Mouse (Mus musculus) gastrocnemius, adult 8-10 months (tissue): ENCODE measurements around the gene Npc1l1. TPM values are rescaled to one million over a fixed set of nuclear protein-coding genes. Genes with fewer than 3 reads are reported as not detected.
"Not testable (repeated sequence)": the region's sequence is repeated elsewhere in the genome, so short reads cannot be mapped to it uniquely, and the experiment has no call there.

ENCODE experiments used
- DNase-seq, 2 experiments: peaks; one replicate each; pipeline ENCODE4 v3.0.0; 2022; ENCODE audit warnings: low spot score in 2 of 2
- total RNA-seq, 4 experiments: library from RNA; stranded (reverse); gene quantifications; 2 replicates each; pipeline ENCODE4 v1.2.4; 2022

Gene Npc1l1
- total RNA-seq = under 1 TPM in 3 of 4 experiments, not detected in 1; 0.07 to 0.32 (median 0.12) TPM

- DNase-seq = no peak
Observed at GRCm38 (mm10) chr11:6230012-6230411, at the start of gene Npc1l1. Gene Npc1l1, minus strand, starts transcription at chr11:6230143.

GRCm38 (mm10) chr11:6276466-6276865 is 46.5 kb upstream of the Npc1l1 start:
- no peak for DNase-seq

- no peak for DNase-seq
Observed at GRCm38 (mm10) chr11:6275094-6275484, 45.1 kb upstream of the Npc1l1 start.

- DNase-seq = peak; percentile 94 to 97
Observed at GRCm38 (mm10) chr11:6274387-6275093, 44.6 kb upstream of the Npc1l1 start, which contains the start of gene Tmed4. Gene Tmed4, minus strand, starts transcription at chr11:6274870.

GRCm38 (mm10) chr11:6273607-6274006 is 43.7 kb upstream of the Npc1l1 start:
- no peak for DNase-seq

- peak; percentile 89 to 92 for DNase-seq
Observed at GRCm38 (mm10) chr11:6267320-6268254, 37.6 kb upstream of the Npc1l1 start, which contains the start of gene Ddx56. Gene Ddx56, minus strand, starts transcription at chr11:6267772.

GRCm38 (mm10) chr11:6266621-6267020 is 36.7 kb upstream of the Npc1l1 start:
- DNase-seq = no peak

- peak in 1 of 2 experiments; percentile 39 for DNase-seq
Observed at GRCm38 (mm10) chr11:6261434-6262082, 31.6 kb upstream of the Npc1l1 start.

GRCm38 (mm10) chr11:6259413-6259812 is 29.5 kb upstream of the Npc1l1 start:
- no peak for DNase-seq

GRCm38 (mm10) chr11:6256490-6257072 is 26.6 kb upstream of the Npc1l1 start:
- DNase-seq = no peak

GRCm38 (mm10) chr11:6254602-6255001 is 24.7 kb upstream of the Npc1l1 start:
- DNase-seq = not testable (repeated sequence)

- no peak for DNase-seq
Observed at GRCm38 (mm10) chr11:6252824-6253223, 22.9 kb upstream of the Npc1l1 start.

GRCm38 (mm10) chr11:6252248-6252647 is 22.3 kb upstream of the Npc1l1 start:
- no peak for DNase-seq

- no peak for DNase-seq
Observed at GRCm38 (mm10) chr11:6244707-6245106, 14.8 kb upstream of the Npc1l1 start.

GRCm38 (mm10) chr11:6233025-6233424 is 3.1 kb upstream of the Npc1l1 start:
- no peak for DNase-seq

GRCm38 (mm10) chr11:6224541-6225229 is 5.3 kb downstream of the Npc1l1 start:
- no peak for DNase-seq

GRCm38 (mm10) chr11:6222187-6222586 is 7.8 kb downstream of the Npc1l1 start:
- no peak for DNase-seq

- DNase-seq = no peak
Observed at GRCm38 (mm10) chr11:6219967-6220366, 10.0 kb downstream of the Npc1l1 start.

- DNase-seq = no peak
Observed at GRCm38 (mm10) chr11:6218189-6218896, 11.6 kb downstream of the Npc1l1 start.

- DNase-seq = no peak
Observed at GRCm38 (mm10) chr11:6216834-6217233, 13.1 kb downstream of the Npc1l1 start.
